Mouse (Mus musculus) ES-Bruce4 (cell line): ENCODE data around the gene Olfr477. TPM values are rescaled to one million over a fixed set of nuclear protein-coding genes. Genes with fewer than 3 reads are reported as not detected.
"Not testable (repeated sequence)": the region's sequence is repeated elsewhere in the genome, so short reads cannot be mapped to it uniquely, and the experiment has no call there.

Source experiments
- H3K27ac ChIP-seq: 2 replicates; pipeline ENCODE4 v1.5.1; 2012; ENCODE audit warnings: low read length, inconsistent platforms; ENCODE audit not compliant: insufficient read depth
- H3K27me3 ChIP-seq: 2 replicates; pipeline ENCODE4 v1.6.1; 2012; ENCODE audit warnings: mild to moderate bottlenecking, low read length, inconsistent platforms; ENCODE audit not compliant: control insufficient read depth, poor library complexity, insufficient read depth, severe bottlenecking
- H3K36me3 ChIP-seq: 2 replicates; pipeline ENCODE4 v1.6.1; 2012; ENCODE audit warnings: inconsistent platforms, mild to moderate bottlenecking, low read length, moderate library complexity; ENCODE audit not compliant: control insufficient read depth, poor library complexity, insufficient read depth, severe bottlenecking
- H3K4me1 ChIP-seq: one replicate; pipeline ENCODE4 v1.8.1; 2011; ENCODE audit warnings: low read length; ENCODE audit not compliant: control insufficient read depth, insufficient read depth
- H3K4me3 ChIP-seq: 2 replicates; pipeline ENCODE4 v1.5.1; 2011; ENCODE audit warnings: low read depth, mild to moderate bottlenecking, low read length
- H3K9ac ChIP-seq: 2 replicates; pipeline ENCODE4 v1.6.1; 2012; ENCODE audit warnings: low read depth, mild to moderate bottlenecking, inconsistent platforms; ENCODE audit not compliant: poor library complexity, severe bottlenecking
- H3K9me3 ChIP-seq: replicated peaks from 2 replicates; pipeline ENCODE4 v1.6.1; 2012; ENCODE audit warnings: mild to moderate bottlenecking, low read length, inconsistent platforms; ENCODE audit not compliant: control insufficient read depth, poor library complexity, insufficient read depth, severe bottlenecking
- CTCF ChIP-seq: IDR thresholded peaks from one replicate; pipeline ENCODE4 v1.8.1; 2011; ENCODE audit warnings: low read depth, low read length
- EP300 ChIP-seq: IDR thresholded peaks from 2 replicates; pipeline ENCODE4 v1.6.1; 2011; ENCODE audit warnings: low read depth, low read length; ENCODE audit not compliant: insufficient read depth
- POLR2A ChIP-seq: IDR thresholded peaks from one replicate; pipeline ENCODE4 v1.8.1; 2011; ENCODE audit warnings: low read length; ENCODE audit not compliant: insufficient read depth
- polyA plus RNA-seq: library from polyadenylated mRNA; stranded (reverse); fragments of >200 nt; gene quantifications from 2 replicates; pipeline ENCODE4 v1.2.4, GENCODE M21; 2011; ENCODE audit warnings: low read depth; ENCODE audit not compliant: missing spikeins, insufficient read depth, insufficient read length

Gene Olfr477
- not detected in 2 replicates for polyA plus RNA-seq

DNA sequence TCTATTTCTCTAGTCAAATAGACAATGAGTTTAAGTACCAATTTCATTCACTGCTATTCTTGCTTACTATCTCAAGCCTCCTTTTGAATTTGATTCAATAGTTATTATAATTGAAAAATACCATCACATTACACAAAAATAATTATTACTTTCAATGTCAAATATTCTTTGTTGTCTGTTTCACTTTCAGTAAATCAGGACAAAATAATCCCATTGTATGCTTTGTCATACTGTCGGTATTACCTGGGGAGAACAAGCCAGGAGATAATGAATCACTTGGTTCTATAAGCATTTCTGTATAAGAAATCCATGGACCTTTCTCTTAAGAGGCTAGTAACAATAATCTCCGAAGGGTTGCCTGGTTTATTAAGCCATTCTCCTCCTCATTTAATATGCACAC lies at the start of gene Olfr477:
Olfr477 (plus strand) TSS at position 301 of the 400 bp plus-strand sequence.
- no peak within 1 kb of the TSS for H3K9ac ChIP-seq
- no peaks in the 10 kb centered on the region for H3K27me3 ChIP-seq
- no peak within 1 kb of the TSS for H3K27ac ChIP-seq
- no peaks in the 10 kb centered on the region for H3K36me3 ChIP-seq
- no peaks in the 10 kb centered on the region for H3K9me3 ChIP-seq
- H3K4me1 ChIP-seq, result no peaks in the 10 kb centered on the region
- no peak for TF ChIP-seq CTCF
- no peak for TF ChIP-seq POLR2A
- no peak for TF ChIP-seq EP300
- no peak within 1 kb of the TSS for H3K4me3 ChIP-seq

DNA sequence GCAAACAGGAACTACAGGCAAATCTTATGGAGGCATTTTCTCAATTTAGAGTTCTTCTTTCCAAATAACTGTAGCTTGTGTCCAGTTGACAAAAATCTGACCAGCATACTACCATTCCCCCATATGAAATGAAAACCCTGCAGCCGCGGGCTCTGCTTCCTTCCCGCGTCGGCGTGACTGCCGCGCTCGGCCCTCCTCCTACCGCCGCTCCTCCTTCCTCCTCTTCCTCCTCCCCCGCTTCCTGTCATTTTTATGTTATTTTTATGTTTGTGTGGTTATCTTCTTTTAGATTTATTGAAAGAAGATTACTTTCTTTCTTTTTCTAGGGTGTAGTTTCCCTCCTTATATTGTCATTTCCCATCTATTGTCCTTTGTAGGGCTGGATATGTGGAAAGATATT lies 34.0 kb upstream of the Olfr477 start:
- not testable (repeated sequence) for H3K36me3 ChIP-seq, H3K4me3 ChIP-seq, H3K9ac ChIP-seq, H3K27ac ChIP-seq, H3K9me3 ChIP-seq, H3K27me3 ChIP-seq, H3K4me1 ChIP-seq

- no peaks in the 10 kb centered on the region for H3K27me3 ChIP-seq
- H3K27ac ChIP-seq, result no peak within 1 kb of the TSS
- no peak within 1 kb of the TSS for H3K4me3 ChIP-seq
- H3K9ac ChIP-seq, result no peak within 1 kb of the TSS
- no peaks in the 10 kb centered on the region for H3K36me3 ChIP-seq
- no peaks in the 10 kb centered on the region; the same call in 1 of the 2 replicates for H3K9me3 ChIP-seq
- H3K4me1 ChIP-seq, result no peaks in the 10 kb centered on the region
- no peak for TF ChIP-seq EP300
- TF ChIP-seq POLR2A, result no peak
- no peak for TF ChIP-seq CTCF
Observed at GRCm38 (mm10) chr7:107954343-107954742, 32.1 kb upstream of the Olfr477 start, which contains the start of gene Olfr474. Olfr474 (plus strand) TSS chr7:107954643.

DNA sequence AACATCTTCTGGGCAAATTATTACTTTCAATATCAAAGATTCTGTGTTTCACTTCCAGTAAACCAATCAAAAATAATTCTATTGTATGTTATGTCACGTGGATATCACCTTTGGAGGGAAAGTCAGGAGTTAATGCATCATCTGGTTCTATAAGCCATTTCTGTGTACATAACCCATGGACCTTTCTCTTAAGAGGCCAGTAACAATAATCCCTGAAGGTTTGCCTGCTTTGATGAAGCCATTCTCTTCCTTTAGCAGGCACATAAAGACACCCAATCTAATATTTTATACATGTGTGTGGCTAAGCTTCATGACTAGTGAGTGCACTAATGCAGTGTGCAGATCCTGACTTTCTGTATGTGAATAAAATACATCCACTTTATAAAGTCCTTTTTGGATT lies 22.0 kb upstream of the Olfr477 start, which contains the start of gene Olfr476:
Olfr476 (plus strand) TSS at position 301 of the 400 bp plus-strand sequence.
- H3K4me3 ChIP-seq, result no peak within 1 kb of the TSS
- H3K9me3 ChIP-seq, result no peaks in the 10 kb centered on the region
- no peak within 1 kb of the TSS for H3K27ac ChIP-seq
- H3K4me1 ChIP-seq, result no peaks in the 10 kb centered on the region
- no peaks in the 10 kb centered on the region for H3K36me3 ChIP-seq
- H3K27me3 ChIP-seq, result no peaks in the 10 kb centered on the region
- TF ChIP-seq EP300 (no peak), POLR2A (no peak), CTCF (no peak)
- no peak within 1 kb of the TSS for H3K9ac ChIP-seq

DNA sequence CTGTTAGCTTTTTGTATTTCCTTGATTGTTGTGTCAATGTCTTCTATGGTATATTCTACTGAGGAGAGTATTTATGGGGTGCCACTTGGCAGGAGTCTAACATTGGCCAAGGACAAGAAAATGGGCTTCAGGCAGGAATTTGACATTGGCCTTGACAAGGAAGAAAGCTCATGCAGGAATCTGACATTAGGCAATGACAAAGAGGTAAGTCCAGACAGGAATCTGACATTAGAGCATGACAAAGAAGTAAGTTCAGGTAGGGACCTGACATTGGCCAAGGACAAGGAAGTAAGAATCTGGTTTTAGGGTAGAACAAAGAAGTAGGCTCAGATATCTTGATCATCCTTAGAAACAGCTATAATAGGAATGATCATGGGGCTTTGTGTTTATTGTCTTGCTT lies 27.8 kb downstream of the Olfr477 start:
- not testable (repeated sequence) for H3K4me3 ChIP-seq, H3K36me3 ChIP-seq, H3K4me1 ChIP-seq, H3K27ac ChIP-seq, H3K9ac ChIP-seq, H3K27me3 ChIP-seq
- peaks cover 10% of the 10 kb centered on the region; the same call in 1 of the 2 replicates for H3K9me3 ChIP-seq

GRCm38 (mm10) chr7:108033889-108034288 lies 47.4 kb downstream of the Olfr477 start, which contains the start of gene Olfr478:
Olfr478 (minus strand) TSS chr7:108033989.
- TF ChIP-seq CTCF (no peak), POLR2A (no peak), EP300 (no peak)
- H3K27ac ChIP-seq, result no peak within 1 kb of the TSS
- no peaks in the 10 kb centered on the region for H3K36me3 ChIP-seq

More at GRCm38 (mm10) chr7:108033889-108034288, 47.4 kb downstream of the Olfr477 start, which contains the start of gene Olfr478:
- Histone ChIP-seq H3K9me3 (no peaks in the 10 kb centered on the region), H3K27me3 (no peaks in the 10 kb centered on the region), H3K4me1 (no peaks in the 10 kb centered on the region), H3K4me3 (no peak within 1 kb of the TSS), H3K9ac (no peak within 1 kb of the TSS)

Other genes starting within 250 kb of the Olfr477 start
- 0.63 and 1.9 TPM in 2 replicates for gene Cyb5r2, start 228.7 kb upstream of the Olfr477 start, polyA plus RNA-seq
- gene Ovch2, start 185.5 kb upstream of the Olfr477 start, polyA plus RNA-seq, result not detected in 2 replicates
- not detected in 2 replicates for gene Olfr467, start 174.4 kb upstream of the Olfr477 start, polyA plus RNA-seq
- not detected in 2 replicates for gene Olfr469, start 161.2 kb upstream of the Olfr477 start, polyA plus RNA-seq
- not detected in 2 replicates for gene Olfr470, start 139.2 kb upstream of the Olfr477 start, polyA plus RNA-seq
- not detected in 2 replicates for gene Olfr472, start 88.8 kb upstream of the Olfr477 start, polyA plus RNA-seq
- not detected in 2 replicates for gene Olfr473, start 56.2 kb upstream of the Olfr477 start, polyA plus RNA-seq
- not detected in 2 replicates for gene Olfr474, start 32.0 kb upstream of the Olfr477 start, polyA plus RNA-seq
- gene Olfr476, start 21.9 kb upstream of the Olfr477 start, polyA plus RNA-seq, result not detected in 2 replicates
- not detected in 2 replicates for gene Olfr478, start 47.3 kb downstream of the Olfr477 start, polyA plus RNA-seq
- not detected in 2 replicates for gene Olfr479, start 64.0 kb downstream of the Olfr477 start, polyA plus RNA-seq
- not detected in 2 replicates for gene Olfr480, start 80.7 kb downstream of the Olfr477 start, polyA plus RNA-seq
- 0.12 TPM in 1 of 2 replicates, not detected in the other for gene Olfr481, start 93.2 kb downstream of the Olfr477 start, polyA plus RNA-seq
- gene Olfr482, start 110.9 kb downstream of the Olfr477 start, polyA plus RNA-seq, result not detected in 2 replicates
- not detected in 2 replicates for gene Olfr483, start 114.2 kb downstream of the Olfr477 start, polyA plus RNA-seq
- gene Olfr484, start 140.8 kb downstream of the Olfr477 start, polyA plus RNA-seq, result not detected in 2 replicates
- gene Olfr485, start 173.2 kb downstream of the Olfr477 start, polyA plus RNA-seq, result not detected in 2 replicates
- not detected in 2 replicates for gene Olfr486, start 186.0 kb downstream of the Olfr477 start, polyA plus RNA-seq
- not detected in 2 replicates for gene Olfr487, start 227.9 kb downstream of the Olfr477 start, polyA plus RNA-seq